23 mouse cellular contexts compared by ENCODE assay signal in genomic region chr10:102553941-102554340, GRCm38 (mm10). TPM values are rescaled to one million over a fixed set of nuclear protein-coding genes. Genes with fewer than 3 reads are reported as not detected.
DNase-seq lines count a peak whose midpoint lies in the region; ATAC-seq and TF ChIP-seq lines count a peak whose summit lies in the region.
"Had no signal": no experiment of that assay in that cellular context is flagged by ENCODE, and none has a peak within 500 bp of the region (broad histone marks: within the 10 kb centered on the region; RNA-seq: fewer than 3 reads in every experiment).

No protein-coding gene starts in this region.

- H3K9me3 ChIP-seq in kidney, embryonic 14.5 days (ENCODE audit: control insufficient read depth, low read length) = no peaks in the 10 kb centered on the region
- no peaks in the 10 kb centered on the region for H3K9me3 ChIP-seq in kidney, postnatal 0 days (replicated peaks; ENCODE audit: low read length)
- no peaks in the 10 kb centered on the region for H3K9me3 ChIP-seq in midbrain, embryonic 11.5 days (ENCODE audit: control insufficient read depth, low read length)
- H3K9me3 ChIP-seq: embryonic facial prominence, embryonic 13.5 days; hindbrain, embryonic 12.5 days; hindbrain, embryonic 15.5 days had no signal

- H3K9ac ChIP-seq in kidney, embryonic 14.5 days (ENCODE audit: low read depth, low read length) = no peak overlapping the region
- H3K9ac ChIP-seq in kidney, postnatal 0 days (ENCODE audit: low read depth, low read length) = no peak overlapping the region
- H3K9ac ChIP-seq in midbrain, embryonic 11.5 days (ENCODE audit: low read length) = no peak overlapping the region
- H3K9ac ChIP-seq: embryonic facial prominence, embryonic 13.5 days; forebrain, postnatal 0 days; hindbrain, embryonic 12.5 days; hindbrain, embryonic 15.5 days had no signal

- TF ChIP-seq CTCF in kidney, adult 2 months (conservative IDR thresholded peaks at IDR 0.05; ENCODE audit: insufficient read depth, insufficient read length, low read depth, low read length) = no peak
- no peak for TF ChIP-seq CTCF in kidney, postnatal 0 days (IDR thresholded peaks at IDR 0.05; ENCODE audit: low read depth)

- H3K27me3 ChIP-seq in kidney, adult 2 months (replicated peaks; ENCODE audit: control insufficient read depth, insufficient read depth, low read length) = no peaks in the 10 kb centered on the region
- no peaks in the 10 kb centered on the region for H3K27me3 ChIP-seq in kidney, embryonic 14.5 days (ENCODE audit: control insufficient read depth, insufficient read depth, low read length)
- H3K27me3 ChIP-seq in kidney, postnatal 0 days (ENCODE audit: insufficient read depth, low read length) = no peaks in the 10 kb centered on the region
- H3K27me3 ChIP-seq in midbrain, embryonic 11.5 days (ENCODE audit: control insufficient read depth, insufficient read depth, low read length) = no peaks in the 10 kb centered on the region
- H3K27me3 ChIP-seq: embryonic facial prominence, embryonic 13.5 days; hindbrain, embryonic 12.5 days; hindbrain, embryonic 15.5 days had no signal

- no peak overlapping the region for H3K4me3 ChIP-seq in kidney, adult 2 months (ENCODE audit: insufficient read depth, low read depth, low read length)
- no peak overlapping the region for H3K4me3 ChIP-seq in kidney, embryonic 14.5 days (ENCODE audit: low read length)
- no peak overlapping the region for H3K4me3 ChIP-seq in kidney, postnatal 0 days (replicated peaks; ENCODE audit: low read depth, low read length)
- H3K4me3 ChIP-seq in midbrain, embryonic 11.5 days (ENCODE audit: low read depth, low read length) = no peak overlapping the region
- H3K4me3 ChIP-seq: embryonic facial prominence, embryonic 13.5 days; gastrocnemius, adult 2 months; hindbrain, embryonic 12.5 days; hindbrain, embryonic 15.5 days had no signal

- no peak overlapping the region for H3K27ac ChIP-seq in kidney, adult 2 months (ENCODE audit: insufficient read depth, low read depth, low read length)
- H3K27ac ChIP-seq in kidney, embryonic 14.5 days (ENCODE audit: low read depth, low read length) = no peak overlapping the region
- H3K27ac ChIP-seq in kidney, postnatal 0 days = no peak overlapping the region
- H3K27ac ChIP-seq in midbrain, embryonic 11.5 days (ENCODE audit: low read depth, low read length) = no peak overlapping the region
- H3K27ac ChIP-seq: embryonic facial prominence, embryonic 13.5 days; gastrocnemius, adult 2 months; hindbrain, embryonic 12.5 days; hindbrain, embryonic 15.5 days had no signal

- no peak for TF ChIP-seq POLR2A in kidney, adult 2 months (IDR thresholded peaks at IDR 0.05; ENCODE audit: low read depth, low read length)

- 42% methylated on average over 4 of the region's 4 CpGs for WGBS in kidney, adult 2 months
- 53% methylated on average over 4 of the region's 4 CpGs for WGBS in kidney, embryonic 14.5 days
- WGBS in kidney, postnatal 0 days = 41% methylated on average over 4 of the region's 4 CpGs
- WGBS in midbrain, embryonic 11.5 days = 74% methylated on average over 4 of the region's 4 CpGs

- no peaks in the 10 kb centered on the region for H3K4me1 ChIP-seq in kidney, adult 2 months (ENCODE audit: control insufficient read depth, insufficient read depth, low read length)
- H3K4me1 ChIP-seq in kidney, embryonic 14.5 days (ENCODE audit: control insufficient read depth, insufficient read depth, low read length) = no peaks in the 10 kb centered on the region
- no peaks in the 10 kb centered on the region for H3K4me1 ChIP-seq in kidney, postnatal 0 days (replicated peaks; ENCODE audit: insufficient read depth, low read length)
- H3K4me1 ChIP-seq in midbrain, embryonic 11.5 days (ENCODE audit: control insufficient read depth, insufficient read depth, low read length) = no peaks in the 10 kb centered on the region
- H3K4me1 ChIP-seq: embryonic facial prominence, embryonic 13.5 days; hindbrain, embryonic 12.5 days; hindbrain, embryonic 15.5 days had no signal

- H3K36me3 ChIP-seq in kidney, adult 2 months (ENCODE audit: control insufficient read depth, insufficient read depth, low read length) = no peaks in the 10 kb centered on the region
- H3K36me3 ChIP-seq in kidney, embryonic 14.5 days (ENCODE audit: control insufficient read depth, insufficient read depth, low read length) = no peaks in the 10 kb centered on the region
- no peaks in the 10 kb centered on the region for H3K36me3 ChIP-seq in kidney, postnatal 0 days (ENCODE audit: insufficient read depth, low read length)
- H3K36me3 ChIP-seq in midbrain, embryonic 11.5 days (ENCODE audit: control insufficient read depth, insufficient read depth, low read length) = no peaks in the 10 kb centered on the region
- H3K36me3 ChIP-seq: embryonic facial prominence, embryonic 13.5 days; hindbrain, embryonic 12.5 days; hindbrain, embryonic 15.5 days had no signal

- no peak overlapping the region for H3K4me2 ChIP-seq in kidney, embryonic 14.5 days (replicated peaks; ENCODE audit: low read depth, low read length)
- no peak overlapping the region for H3K4me2 ChIP-seq in kidney, postnatal 0 days (ENCODE audit: low read length)
- H3K4me2 ChIP-seq in midbrain, embryonic 11.5 days = no peak overlapping the region
- H3K4me2 ChIP-seq: embryonic facial prominence, embryonic 13.5 days; heart, embryonic 11.5 days; hindbrain, embryonic 12.5 days; hindbrain, embryonic 15.5 days had no signal

- ATAC-seq in kidney, embryonic 14.5 days (ENCODE audit: low FRiP score, low TSS enrichment) = no peak
- no peak for ATAC-seq in kidney, postnatal 0 days (replicated peaks; ENCODE audit: low FRiP score, low read depth)
- no peak for ATAC-seq in midbrain, embryonic 11.5 days (ENCODE audit: low FRiP score)
- ATAC-seq: activated CD4-positive, CD25-positive, alpha-beta regulatory T cell, adult 4 months; CD4-positive, CD25-positive, alpha-beta regulatory T cell, adult 4 months; forebrain, embryonic 14.5 days; forebrain, postnatal 0 days had no signal

- DNase-seq in kidney, adult 2 months = peak; percentile 51
- DNase-seq in kidney, postnatal 0 days (ENCODE audit: low spot score) = peak; percentile 42
- DNase-seq in kidney, postnatal 25 days = no peak
- peak; percentile 23 for DNase-seq in fibroblast of lung, adult 2 months (ENCODE audit: low read depth)
- DNase-seq in midbrain, embryonic 11.5 days (ENCODE audit: low spot score, missing footprints) = no peak
- DNase-seq: adrenal gland, adult 8-10 months; adrenal gland, postnatal 25 days; cerebellum, adult 18-20 months; cerebellum, adult 9-11 months; cerebellum, postnatal 25 days; forebrain, postnatal 0 days; gastrocnemius, adult 2 months; gastrocnemius, postnatal 14 days; heart, adult 11 months had no signal

RNA-seq across cellular contexts. Expression of gene Rassf9, which starts 41.9 kb away (rescaled TPM):
- polyA plus RNA-seq in kidney, adult 2 months (2012; rRNA removed) = 0.92 and 1.5 TPM in 2 replicates
- 7.2 and 10.0 TPM in 2 replicates for polyA plus RNA-seq in kidney, embryonic 14.5 days (2014; fragmentation: Nextera tagmentation; extraction: Ambion mirVana)
- 10.6 and 11.2 TPM in 2 replicates for polyA plus RNA-seq in kidney, postnatal 0 days (2015; fragmentation: Nextera tagmentation; extraction: Ambion mirVana)
- polyA plus RNA-seq in midbrain, embryonic 11.5 days (2014; fragmentation: Nextera tagmentation; extraction: Ambion mirVana) = 0.87 and 1.2 TPM in 2 replicates
- polyA plus RNA-seq: C2C12 had no signal

Comparison
In these comparisons a context has a peak if more than half of its experiments do, and no peak if none do; other contexts are left out.
1. DNase-seq: peak in kidney, adult 2 months (single experiment), kidney, postnatal 0 days (single experiment) and fibroblast of lung, adult 2 months (single experiment); none in kidney, postnatal 25 days (0 of 2) and midbrain, embryonic 11.5 days (single experiment).